Mouse (Mus musculus): ENCODE measurements around the gene Lrig1. TPM values are rescaled to one million over a fixed set of nuclear protein-coding genes. Genes with fewer than 3 reads are reported as not detected.

The Lrig1 gene
- polyA plus RNA-seq, 1 experiment from 2014 or later, result 15.2 TPM

GRCm38 (mm10) chr6:94682270-94682618 lies 17.7 kb downstream of the Lrig1 start:
- H3K9ac ChIP-seq (ENCODE audit: low read length), result no peak overlapping the region
- WGBS, result 32% methylated on average over 6 of the region's 6 CpGs
- H3K4me2 ChIP-seq (replicated peaks; ENCODE audit: low read depth), result peak overlapping the region; percentile 45; the same call in 1 of the 2 replicates

GRCm38 (mm10) chr6:94681446-94682269 lies 18.3 kb downstream of the Lrig1 start:
- ATAC-seq (ENCODE audit: low FRiP score, low TSS enrichment), result no peak
- H3K9me3 ChIP-seq (ENCODE audit: control insufficient read depth, low read length), result no peaks in the 10 kb centered on the region
- no peak for TF ChIP-seq EP300 (optimal IDR thresholded peaks at IDR 0.05)
- TF ChIP-seq CTCF (IDR thresholded peaks at IDR 0.05; ENCODE audit: low read depth), result no peak
- H3K27me3 ChIP-seq (ENCODE audit: control insufficient read depth, insufficient read depth, low read length), result no peaks in the 10 kb centered on the region
- 18% methylated on average over 15 of the region's 15 CpGs for WGBS
- H3K27ac ChIP-seq (replicated peaks), result peak overlapping the region; percentile 67
- DNase-seq (ENCODE audit: low spot score), result no peak
- H3K4me3 ChIP-seq (ENCODE audit: low read depth, low read length), result no peak overlapping the region
- H3K36me3 ChIP-seq (ENCODE audit: control insufficient read depth, insufficient read depth, low read length), result no peaks in the 10 kb centered on the region
- peak overlapping the region; percentile 45 for H3K4me2 ChIP-seq (replicated peaks; ENCODE audit: low read depth)
- 0 out of 2 replicates have a peak overlapping the region, but pooled peaks have one; percentile 1 for H3K9ac ChIP-seq (ENCODE audit: low read length)
- peaks cover 37% of the 10 kb centered on the region for H3K4me1 ChIP-seq (replicated peaks; ENCODE audit: control insufficient read depth, insufficient read depth)

More at GRCm38 (mm10) chr6:94682270-94682618, 17.7 kb downstream of the Lrig1 start:
- Histone ChIP-seq H3K4me3 (ENCODE audit: low read depth, low read length) (no peak overlapping the region), H3K27me3 (ENCODE audit: control insufficient read depth, insufficient read depth, low read length) (no peaks in the 10 kb centered on the region), H3K4me1 (replicated peaks; ENCODE audit: control insufficient read depth, insufficient read depth) (peaks cover 32% of the 10 kb centered on the region), H3K27ac (replicated peaks) (peak overlapping the region; percentile 67), H3K9me3 (ENCODE audit: control insufficient read depth, low read length) (no peaks in the 10 kb centered on the region), H3K36me3 (ENCODE audit: control insufficient read depth, insufficient read depth, low read length) (no peaks in the 10 kb centered on the region)
- ATAC-seq (ENCODE audit: low FRiP score, low TSS enrichment) (no peak), DNase-seq (ENCODE audit: low spot score) (no peak)
- TF ChIP-seq EP300 (optimal IDR thresholded peaks at IDR 0.05) (no peak), CTCF (IDR thresholded peaks at IDR 0.05; ENCODE audit: low read depth) (no peak)

- ATAC-seq (ENCODE audit: low FRiP score, low TSS enrichment), result peak; percentile 13; the same call in 1 of the 2 replicates
- WGBS, result 44% methylated on average over 5 of the region's 5 CpGs
Observed at GRCm38 (mm10) chr6:94680760-94681445, 19.1 kb downstream of the Lrig1 start.

GRCm38 (mm10) chr6:94679249-94679648 lies 20.7 kb downstream of the Lrig1 start:
- no peak overlapping the region for H3K4me3 ChIP-seq (ENCODE audit: low read depth, low read length)
- TF ChIP-seq CTCF (IDR thresholded peaks at IDR 0.05; ENCODE audit: low read depth) (no peak), EP300 (optimal IDR thresholded peaks at IDR 0.05) (no peak)
- no peaks in the 10 kb centered on the region for H3K9me3 ChIP-seq (ENCODE audit: control insufficient read depth, low read length)
- no peak overlapping the region for H3K4me2 ChIP-seq (replicated peaks; ENCODE audit: low read depth)
- WGBS, result 83% methylated on average over 1 of the region's 1 CpGs
- H3K27ac ChIP-seq (replicated peaks), result no peak overlapping the region; the same call in 1 of the 2 replicates
- DNase-seq (ENCODE audit: low spot score) (no peak), ATAC-seq (ENCODE audit: low FRiP score, low TSS enrichment) (no peak)
- no peak overlapping the region for H3K9ac ChIP-seq (ENCODE audit: low read length)
- no peaks in the 10 kb centered on the region for H3K36me3 ChIP-seq (ENCODE audit: control insufficient read depth, insufficient read depth, low read length)
- peaks cover 36% of the 10 kb centered on the region for H3K4me1 ChIP-seq (replicated peaks; ENCODE audit: control insufficient read depth, insufficient read depth)
- H3K27me3 ChIP-seq (ENCODE audit: control insufficient read depth, insufficient read depth, low read length), result no peaks in the 10 kb centered on the region

More at GRCm38 (mm10) chr6:94680760-94681445, 19.1 kb downstream of the Lrig1 start:
- no peak for DNase-seq (ENCODE audit: low spot score)
- Histone ChIP-seq H3K4me3 (ENCODE audit: low read depth, low read length) (no peak overlapping the region), H3K9me3 (ENCODE audit: control insufficient read depth, low read length) (no peaks in the 10 kb centered on the region), H3K27ac (replicated peaks) (peak overlapping the region; percentile 67; the same call in 1 of the 2 replicates), H3K9ac (ENCODE audit: low read length) (no peak overlapping the region), H3K36me3 (ENCODE audit: control insufficient read depth, insufficient read depth, low read length) (no peaks in the 10 kb centered on the region), H3K4me1 (replicated peaks; ENCODE audit: control insufficient read depth, insufficient read depth) (peaks cover 44% of the 10 kb centered on the region), H3K27me3 (ENCODE audit: control insufficient read depth, insufficient read depth, low read length) (no peaks in the 10 kb centered on the region), H3K4me2 (replicated peaks; ENCODE audit: low read depth) (peak overlapping the region; percentile 45; the same call in 1 of the 2 replicates)
- peak; percentile 28 for TF ChIP-seq CTCF (IDR thresholded peaks at IDR 0.05; ENCODE audit: low read depth)
- no peak for TF ChIP-seq EP300 (optimal IDR thresholded peaks at IDR 0.05)

- 43% methylated on average over 6 of the region's 6 CpGs for WGBS
Observed at GRCm38 (mm10) chr6:94678377-94679164, 21.4 kb downstream of the Lrig1 start.

More at GRCm38 (mm10) chr6:94678377-94679164, 21.4 kb downstream of the Lrig1 start:
- no peak overlapping the region for H3K4me2 ChIP-seq (replicated peaks; ENCODE audit: low read depth)
- no peaks in the 10 kb centered on the region for H3K27me3 ChIP-seq (ENCODE audit: control insufficient read depth, insufficient read depth, low read length)
- no peaks in the 10 kb centered on the region for H3K9me3 ChIP-seq (ENCODE audit: control insufficient read depth, low read length)
- ATAC-seq (ENCODE audit: low FRiP score, low TSS enrichment) (no peak), DNase-seq (ENCODE audit: low spot score) (no peak)
- peaks cover 31% of the 10 kb centered on the region for H3K4me1 ChIP-seq (replicated peaks; ENCODE audit: control insufficient read depth, insufficient read depth)
- H3K9ac ChIP-seq (ENCODE audit: low read length), result no peak overlapping the region
- TF ChIP-seq EP300 (optimal IDR thresholded peaks at IDR 0.05) (no peak), CTCF (IDR thresholded peaks at IDR 0.05; ENCODE audit: low read depth) (no peak)
- no peak overlapping the region for H3K4me3 ChIP-seq (ENCODE audit: low read depth, low read length)
- H3K36me3 ChIP-seq (ENCODE audit: control insufficient read depth, insufficient read depth, low read length), result no peaks in the 10 kb centered on the region
- H3K27ac ChIP-seq (replicated peaks), result peak overlapping the region; percentile 56
